Mouse (Mus musculus) heart, adult 8-10 months (tissue): ENCODE measurements around the gene Shc3. TPM values are rescaled to one million over a fixed set of nuclear protein-coding genes. Genes with fewer than 3 reads are reported as not detected.

Experiments used
- DNase-seq: peaks from one replicate; pipeline ENCODE4 v3.0.0; 2022; ENCODE audit warnings: low spot score
- total RNA-seq, 4 experiments: library from RNA; stranded (reverse); gene quantifications; 2 replicates each; pipeline ENCODE4 v1.2.4; 2022

Gene Shc3
- total RNA-seq, 4 experiments from 2014 or later, result 1.7 to 2.1 (median 1.8) TPM

DNA sequence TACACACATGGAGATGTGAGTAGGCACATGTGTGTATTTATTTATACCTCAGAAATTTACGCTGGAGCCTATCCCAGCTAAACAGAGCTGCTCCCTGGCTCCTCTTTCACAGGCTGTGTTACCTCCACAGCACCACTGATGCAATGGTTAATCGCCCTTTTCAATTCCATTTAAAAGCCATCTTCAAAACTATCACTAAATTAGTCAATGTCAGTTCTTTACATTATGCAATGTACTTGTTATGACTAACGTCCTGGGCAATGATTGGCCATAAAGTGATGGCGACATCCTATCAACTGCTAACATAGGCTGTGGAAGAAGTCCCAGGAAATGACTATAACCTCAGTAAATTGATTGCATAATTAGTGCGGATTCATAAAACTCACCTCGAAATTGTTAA lies 187.7 kb downstream of the Shc3 start:
- no peak for DNase-seq

Other genes starting within 250 kb of the Shc3 start
- gene S1pr3, start 160.8 kb downstream of the Shc3 start, total RNA-seq, result 10 to 100 TPM in 3 of 4 experiments, 1 to 10 TPM in 1; 8.1 to 12.6 (median 10.9) TPM
- 1 to 10 TPM in 1 of 4 experiments, under 1 TPM in 2, not detected in 1; 0.66 to 1.1 (median 0.92) TPM for gene Cks2, start 75.8 kb upstream of the Shc3 start, total RNA-seq
- gene Secisbp2, start 82.3 kb upstream of the Shc3 start, total RNA-seq, result 10 to 100 TPM; 10.8 to 13.7 (median 11.3) TPM
- 10 to 100 TPM; 56.5 to 72.3 (median 68.6) TPM for gene Sema4d, start 224.3 kb upstream of the Shc3 start, total RNA-seq